Mouse (Mus musculus) heart, adult 2 months (tissue): ENCODE data around the gene Morn4.

ENCODE experiments used
- CTCF ChIP-seq: fragments of 200-600 bp; IDR thresholded peaks from 2 replicates; pipeline ENCODE4 v1.8.1; 2022; ENCODE audit warnings: antibody characterized with exemption, mild to moderate bottlenecking, moderate library complexity
- POLR2A ChIP-seq: fragments of 200-500 bp; IDR thresholded peaks from 2 replicates; pipeline ENCODE4 v1.6.1; 2011; ENCODE audit warnings: mild to moderate bottlenecking, low read depth, low read length, control low read depth; ENCODE audit not compliant: insufficient read depth

DNA sequence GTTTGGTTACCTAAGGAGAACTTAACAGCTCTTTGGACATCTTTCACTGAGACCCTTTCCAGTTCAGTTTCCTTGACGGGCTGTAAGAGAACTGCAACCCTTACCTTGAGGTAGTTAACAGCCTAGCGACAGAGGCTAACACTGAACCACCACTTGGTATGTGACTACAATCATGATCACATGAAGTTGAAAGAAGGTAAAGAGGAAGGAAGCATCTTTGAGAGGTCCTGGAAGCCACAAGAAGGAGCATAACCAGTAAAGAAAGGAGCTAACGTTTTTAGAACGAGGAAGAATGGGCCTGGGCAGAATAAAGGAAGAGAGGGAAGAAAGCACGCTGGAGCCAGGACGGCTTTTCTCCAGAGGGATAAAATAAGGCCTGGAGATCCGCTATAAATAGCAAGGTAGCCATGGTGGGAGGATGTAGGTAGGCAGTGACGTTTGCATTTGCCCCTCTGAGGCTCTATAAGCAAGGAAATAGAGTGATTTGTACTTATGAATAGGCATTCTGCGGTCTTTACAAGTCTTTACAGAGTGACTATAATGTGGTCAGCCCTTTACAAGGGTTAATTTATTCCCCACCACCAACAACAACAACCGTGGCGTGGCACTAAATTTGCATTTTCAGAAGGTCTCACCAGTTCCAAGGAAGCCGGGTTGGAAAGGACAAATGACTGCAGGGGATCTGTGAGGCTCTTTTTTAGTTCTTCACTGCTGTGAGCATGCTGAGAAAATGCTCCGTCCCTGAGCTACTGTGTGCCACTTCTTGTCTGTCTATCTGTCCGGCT is 43.5 kb upstream of the Morn4 start:
- TF ChIP-seq CTCF: no peak
- no peak for TF ChIP-seq POLR2A
